Mouse (Mus musculus): ENCODE results near the gene Dync1i2. TPM values are rescaled to one million over a fixed set of nuclear protein-coding genes. Genes with fewer than 3 reads are reported as not detected.

Gene Dync1i2
- polyA plus RNA-seq, 1 experiment = 52.1 TPM

GRCm38 (mm10) chr2:71176329-71177249 lies 34.9 kb upstream of the Dync1i2 start:
- TF ChIP-seq MAX (IDR thresholded peaks at IDR 0.05) (no peak), USF1 (IDR thresholded peaks at IDR 0.05; ENCODE audit: low read depth) (no peak), CEBPB (IDR thresholded peaks at IDR 0.05; ENCODE audit: low read depth) (no peak), MYOG (IDR thresholded peaks at IDR 0.05; ENCODE audit: control insufficient read depth, extremely low read depth, insufficient read length) (no peak), FOSL1 (IDR thresholded peaks at IDR 0.05; ENCODE audit: insufficient read depth, low read length, poor library complexity, severe bottlenecking) (no peak)
- H3K36me3 ChIP-seq (ENCODE audit: control insufficient read depth, insufficient read depth) = no peaks in the 10 kb centered on the region
- no peak overlapping the region for H3ac ChIP-seq (ENCODE audit: control insufficient read depth, insufficient read length, low read depth)
- no peaks in the 10 kb centered on the region for H3K79me3 ChIP-seq (ENCODE audit: low read depth)
- no peaks in the 10 kb centered on the region for H3K27me3 ChIP-seq (ENCODE audit: control insufficient read depth, insufficient read depth, insufficient read length)
- H3K4me3 ChIP-seq (ENCODE audit: insufficient read depth, poor library complexity, severe bottlenecking) = no peak overlapping the region
- H3K79me2 ChIP-seq (ENCODE audit: control insufficient read depth, insufficient read depth) = no peaks in the 10 kb centered on the region

GRCm38 (mm10) chr2:71177250-71177615 lies 34.3 kb upstream of the Dync1i2 start:
- Histone ChIP-seq H3K36me3 (ENCODE audit: control insufficient read depth, insufficient read depth) (no peaks in the 10 kb centered on the region), H3K79me2 (ENCODE audit: control insufficient read depth, insufficient read depth) (no peaks in the 10 kb centered on the region), H3ac (ENCODE audit: control insufficient read depth, insufficient read length, low read depth) (no peak overlapping the region), H3K27me3 (ENCODE audit: control insufficient read depth, insufficient read depth, insufficient read length) (no peaks in the 10 kb centered on the region), H3K4me3 (ENCODE audit: insufficient read depth, poor library complexity, severe bottlenecking) (no peak overlapping the region), H3K79me3 (ENCODE audit: low read depth) (no peaks in the 10 kb centered on the region)
- no peak for TF ChIP-seq CEBPB (IDR thresholded peaks at IDR 0.05; ENCODE audit: low read depth)
- TF ChIP-seq MYOG (IDR thresholded peaks at IDR 0.05; ENCODE audit: control insufficient read depth, extremely low read depth, insufficient read length) = no peak
- TF ChIP-seq CTCF (IDR thresholded peaks at IDR 0.05; ENCODE audit: control insufficient read depth, insufficient read depth, insufficient read length) = no peak
- no peak for TF ChIP-seq USF1 (IDR thresholded peaks at IDR 0.05; ENCODE audit: low read depth)
- no peak for TF ChIP-seq FOSL1 (IDR thresholded peaks at IDR 0.05; ENCODE audit: insufficient read depth, low read length, poor library complexity, severe bottlenecking)
- no peak for TF ChIP-seq MAX (IDR thresholded peaks at IDR 0.05)
- TF ChIP-seq MYOD1 (IDR thresholded peaks at IDR 0.05; ENCODE audit: control insufficient read depth, insufficient read length, low read depth) = no peak

GRCm38 (mm10) chr2:71177760-71178159 lies 33.7 kb upstream of the Dync1i2 start:
- Histone ChIP-seq H3ac (ENCODE audit: control insufficient read depth, insufficient read length, low read depth) (no peak overlapping the region), H3K4me3 (ENCODE audit: insufficient read depth, poor library complexity, severe bottlenecking) (no peak overlapping the region)
- TF ChIP-seq MAX (IDR thresholded peaks at IDR 0.05) (no peak), CTCF (IDR thresholded peaks at IDR 0.05; ENCODE audit: control insufficient read depth, insufficient read depth, insufficient read length) (no peak), MYOG (IDR thresholded peaks at IDR 0.05; ENCODE audit: control insufficient read depth, extremely low read depth, insufficient read length) (no peak), MYOD1 (IDR thresholded peaks at IDR 0.05; ENCODE audit: control insufficient read depth, insufficient read length, low read depth) (no peak), FOSL1 (IDR thresholded peaks at IDR 0.05; ENCODE audit: insufficient read depth, low read length, poor library complexity, severe bottlenecking) (no peak)

GRCm38 (mm10) chr2:71179716-71180115 lies 31.8 kb upstream of the Dync1i2 start:
- TF ChIP-seq CTCF (IDR thresholded peaks at IDR 0.05; ENCODE audit: control insufficient read depth, insufficient read depth, insufficient read length) (no peak), MAX (IDR thresholded peaks at IDR 0.05) (no peak), CEBPB (IDR thresholded peaks at IDR 0.05; ENCODE audit: low read depth) (no peak), USF1 (IDR thresholded peaks at IDR 0.05; ENCODE audit: low read depth) (no peak), MYOD1 (IDR thresholded peaks at IDR 0.05; ENCODE audit: control insufficient read depth, insufficient read length, low read depth) (no peak), MYOG (IDR thresholded peaks at IDR 0.05; ENCODE audit: control insufficient read depth, extremely low read depth, insufficient read length) (no peak)
- Histone ChIP-seq H3ac (ENCODE audit: control insufficient read depth, insufficient read length, low read depth) (no peak overlapping the region), H3K79me2 (ENCODE audit: control insufficient read depth, insufficient read depth) (no peaks in the 10 kb centered on the region), H3K27me3 (ENCODE audit: control insufficient read depth, insufficient read depth, insufficient read length) (no peaks in the 10 kb centered on the region), H3K79me3 (ENCODE audit: low read depth) (no peaks in the 10 kb centered on the region), H3K4me3 (ENCODE audit: insufficient read depth, poor library complexity, severe bottlenecking) (no peak overlapping the region), H3K36me3 (ENCODE audit: control insufficient read depth, insufficient read depth) (no peaks in the 10 kb centered on the region)

More at GRCm38 (mm10) chr2:71177760-71178159, 33.7 kb upstream of the Dync1i2 start:
- Histone ChIP-seq H3K36me3 (ENCODE audit: control insufficient read depth, insufficient read depth) (no peaks in the 10 kb centered on the region), H3K79me2 (ENCODE audit: control insufficient read depth, insufficient read depth) (no peaks in the 10 kb centered on the region), H3K79me3 (ENCODE audit: low read depth) (no peaks in the 10 kb centered on the region), H3K27me3 (ENCODE audit: control insufficient read depth, insufficient read depth, insufficient read length) (no peaks in the 10 kb centered on the region)

- no peak for TF ChIP-seq USF1 (IDR thresholded peaks at IDR 0.05; ENCODE audit: low read depth)
- no peak for TF ChIP-seq MYOG (IDR thresholded peaks at IDR 0.05; ENCODE audit: control insufficient read depth, extremely low read depth, insufficient read length)
- no peak for TF ChIP-seq CTCF (IDR thresholded peaks at IDR 0.05; ENCODE audit: control insufficient read depth, insufficient read depth, insufficient read length)
- TF ChIP-seq MYOD1 (IDR thresholded peaks at IDR 0.05; ENCODE audit: control insufficient read depth, insufficient read length, low read depth) = no peak
- no peak for TF ChIP-seq MAX (IDR thresholded peaks at IDR 0.05)
- no peak for TF ChIP-seq FOSL1 (IDR thresholded peaks at IDR 0.05; ENCODE audit: insufficient read depth, low read length, poor library complexity, severe bottlenecking)
- no peak for TF ChIP-seq CEBPB (IDR thresholded peaks at IDR 0.05; ENCODE audit: low read depth)
- no peaks in the 10 kb centered on the region for H3K79me2 ChIP-seq (ENCODE audit: control insufficient read depth, insufficient read depth)
- H3K36me3 ChIP-seq (ENCODE audit: control insufficient read depth, insufficient read depth) = no peaks in the 10 kb centered on the region
- no peak overlapping the region for H3ac ChIP-seq (ENCODE audit: control insufficient read depth, insufficient read length, low read depth)
- no peak overlapping the region for H3K4me3 ChIP-seq (ENCODE audit: insufficient read depth, poor library complexity, severe bottlenecking)
- no peaks in the 10 kb centered on the region for H3K27me3 ChIP-seq (ENCODE audit: control insufficient read depth, insufficient read depth, insufficient read length)
- no peaks in the 10 kb centered on the region for H3K79me3 ChIP-seq (ENCODE audit: low read depth)
Observed at GRCm38 (mm10) chr2:71180566-71181217, 30.8 kb upstream of the Dync1i2 start.
